Mouse (Mus musculus) midbrain, embryonic 11.5 days (tissue): ENCODE data around the gene Lamb2. TPM values are rescaled to one million over a fixed set of nuclear protein-coding genes. Genes with fewer than 3 reads are reported as not detected.

Source experiments
- ATAC-seq: fragments of 200-750 bp; cut with Nextera tagmentation; 2 replicates; pipeline ENCODE4 v1.8.0; 2017; ENCODE audit warnings: moderate TSS enrichment, moderate library complexity; ENCODE audit not compliant: low FRiP score
- DNase-seq: peaks from one replicate; pipeline ENCODE4 v3.0.0; 2015; ENCODE audit warnings: low spot score; ENCODE audit errors: missing footprints
- H3K27ac ChIP-seq: fragments of 300-500 bp; sonication (generic); 2 replicates; pipeline ENCODE4 v1.5.1; 2014; ENCODE audit warnings: low read depth, low read length
- H3K27me3 ChIP-seq: fragments of 300-500 bp; sonication (generic); 2 replicates; pipeline ENCODE4 v1.6.1; 2014; ENCODE audit warnings: mild to moderate bottlenecking, low read length, moderate library complexity, mixed read lengths; ENCODE audit not compliant: control insufficient read depth, insufficient read depth
- H3K36me3 ChIP-seq: fragments of 300-500 bp; sonication (generic); 2 replicates; pipeline ENCODE4 v1.6.1; 2014; ENCODE audit warnings: mild to moderate bottlenecking, low read length, moderate library complexity, mixed read lengths; ENCODE audit not compliant: control insufficient read depth, insufficient read depth
- H3K4me1 ChIP-seq: fragments of 300-500 bp; sonication (generic); 2 replicates; pipeline ENCODE4 v1.6.1; 2014; ENCODE audit warnings: low read length; ENCODE audit not compliant: control insufficient read depth, insufficient read depth
- H3K4me2 ChIP-seq: fragments of 300-500 bp; sonication (generic); 2 replicates; pipeline ENCODE4 v1.6.1; 2014; ENCODE audit warnings: mild to moderate bottlenecking, moderate library complexity
- H3K4me3 ChIP-seq: fragments of 300-500 bp; sonication (generic); 2 replicates; pipeline ENCODE4 v1.5.1; 2014; ENCODE audit warnings: low read depth, low read length
- H3K9ac ChIP-seq: fragments of 300-500 bp; sonication (generic); 2 replicates; pipeline ENCODE4 v1.6.1; 2014; ENCODE audit warnings: low read length
- H3K9me3 ChIP-seq: fragments of 300-500 bp; sonication (generic); 2 replicates; pipeline ENCODE4 v1.6.1; 2016; ENCODE audit warnings: low read length; ENCODE audit not compliant: control insufficient read depth
- WGBS: fragments of 180-500 bp; shearing (Covaris S2); extraction: QIAGEN DNeasy Blood & Tissue Kit; methylation state at CpG from one replicate; pipeline ENCODE4 v1.1.7; 2014; 5-methylcytosine and 5-hydroxymethylcytosine counted together
- polyA plus RNA-seq: library from polyadenylated mRNA; unstranded; fragments of >200 nt; fragmentation: Nextera tagmentation; extraction: Ambion mirVana; gene quantifications from 2 replicates; pipeline ENCODE4 v1.2.1, GENCODE M21; 2014

The Lamb2 gene
- polyA plus RNA-seq, 1 experiment from 2014 or later, result 21.4 TPM

- DNase-seq, result peak; percentile 99
- Histone ChIP-seq H3K36me3 (peaks cover 15% of the 10 kb centered on the region), H3K27ac (peak within 1 kb of the TSS; percentile 99), H3K9me3 (no peaks in the 10 kb centered on the region), H3K9ac (peak within 1 kb of the TSS; percentile 97), H3K4me2 (peak within 1 kb of the TSS; percentile 53), H3K4me3 (peak within 1 kb of the TSS; percentile 93), H3K27me3 (no peaks in the 10 kb centered on the region), H3K4me1 (peaks cover 16% of the 10 kb centered on the region)
- ATAC-seq, result peak; percentile 95
- WGBS, result 1% methylated on average over 55 of the region's 55 CpGs
Measured at GRCm38 (mm10) chr9:108516380-108517251, 37.1 kb downstream of the Lamb2 start, which contains the start of gene Qrich1. Gene Qrich1, plus strand, starts transcription at chr9:108516806.

- H3K9ac ChIP-seq, result peak overlapping the region; percentile 97
- H3K27me3 ChIP-seq, result no peaks in the 10 kb centered on the region
- H3K4me2 ChIP-seq, result peak overlapping the region; percentile 53
- peak overlapping the region; percentile 93 for H3K4me3 ChIP-seq
- under 1% methylated on average over 61 of the region's 95 CpGs for WGBS
- H3K36me3 ChIP-seq, result peaks cover 15% of the 10 kb centered on the region
- peaks cover 16% of the 10 kb centered on the region for H3K4me1 ChIP-seq
- ATAC-seq (peak; percentile 86), DNase-seq (peak; percentile 99)
- H3K27ac ChIP-seq, result peak overlapping the region; percentile 99
- no peaks in the 10 kb centered on the region for H3K9me3 ChIP-seq
Measured at GRCm38 (mm10) chr9:108517253-108517930, 37.9 kb downstream of the Lamb2 start.

- no peaks in the 10 kb centered on the region for H3K9me3 ChIP-seq
- H3K9ac ChIP-seq, result peak overlapping the region; percentile 97
- peak overlapping the region; percentile 93 for H3K4me3 ChIP-seq
- peaks cover 11% of the 10 kb centered on the region for H3K36me3 ChIP-seq
- H3K27ac ChIP-seq, result peak overlapping the region; percentile 99
- WGBS, result 0% methylated on average over 13 of the region's 13 CpGs
- H3K4me1 ChIP-seq, result peaks cover 16% of the 10 kb centered on the region
- DNase-seq (peak; percentile 96), ATAC-seq (no peak)
- no peaks in the 10 kb centered on the region for H3K27me3 ChIP-seq
- peak overlapping the region; percentile 53 for H3K4me2 ChIP-seq
Measured at GRCm38 (mm10) chr9:108517931-108518332, 38.4 kb downstream of the Lamb2 start.

- DNase-seq, result peak; percentile 19
- no peaks in the 10 kb centered on the region for H3K36me3 ChIP-seq
Measured at GRCm38 (mm10) chr9:108521604-108522003, 42.1 kb downstream of the Lamb2 start.

GRCm38 (mm10) chr9:108523341-108523740 lies 43.8 kb downstream of the Lamb2 start:
- H3K27me3 ChIP-seq, result no peaks in the 10 kb centered on the region
- WGBS, result 96% methylated on average over 4 of the region's 4 CpGs
- peaks cover 11% of the 10 kb centered on the region for H3K4me1 ChIP-seq
- ATAC-seq, result no peak
- H3K9me3 ChIP-seq, result no peaks in the 10 kb centered on the region
- H3K9ac ChIP-seq, result no peak overlapping the region
- no peak overlapping the region for H3K4me2 ChIP-seq
- H3K4me3 ChIP-seq, result no peak overlapping the region
- H3K27ac ChIP-seq, result no peak overlapping the region
- peaks cover 2% of the 10 kb centered on the region; the same call in 1 of the 2 replicates for H3K36me3 ChIP-seq
- DNase-seq, result peak; percentile 59

More at GRCm38 (mm10) chr9:108521604-108522003, 42.1 kb downstream of the Lamb2 start:
- Histone ChIP-seq H3K27ac (no peak overlapping the region), H3K9me3 (no peaks in the 10 kb centered on the region), H3K4me3 (no peak overlapping the region), H3K4me1 (peaks cover 11% of the 10 kb centered on the region), H3K9ac (no peak overlapping the region), H3K27me3 (no peaks in the 10 kb centered on the region), H3K4me2 (no peak overlapping the region)
- WGBS, result 94% methylated on average over 2 of the region's 2 CpGs
- no peak for ATAC-seq

GRCm38 (mm10) chr9:108525400-108525799 lies 45.9 kb downstream of the Lamb2 start:
- no peaks in the 10 kb centered on the region for H3K27me3 ChIP-seq
- no peak overlapping the region for H3K27ac ChIP-seq
- no peak overlapping the region for H3K9ac ChIP-seq
- no peak overlapping the region for H3K4me2 ChIP-seq
- 82% methylated on average over 3 of the region's 3 CpGs for WGBS
- H3K4me1 ChIP-seq, result no peaks in the 10 kb centered on the region
- peak; percentile 69 for DNase-seq
- no peak for ATAC-seq
- H3K9me3 ChIP-seq, result no peaks in the 10 kb centered on the region
- H3K4me3 ChIP-seq, result no peak overlapping the region
- peaks cover 8% of the 10 kb centered on the region; the same call in 1 of the 2 replicates for H3K36me3 ChIP-seq

- H3K4me2 ChIP-seq, result no peak overlapping the region
- no peaks in the 10 kb centered on the region for H3K4me1 ChIP-seq
- H3K27ac ChIP-seq, result no peak overlapping the region
- H3K9ac ChIP-seq, result no peak overlapping the region
- DNase-seq (peak; percentile 83), ATAC-seq (no peak)
- no peaks in the 10 kb centered on the region for H3K27me3 ChIP-seq
- no peak overlapping the region for H3K4me3 ChIP-seq
- H3K9me3 ChIP-seq, result no peaks in the 10 kb centered on the region
- WGBS, result 92% methylated on average over 1 of the region's 1 CpGs
- peaks cover 42% of the 10 kb centered on the region for H3K36me3 ChIP-seq
Measured at GRCm38 (mm10) chr9:108530954-108531353, 51.4 kb downstream of the Lamb2 start.

- Histone ChIP-seq H3K27ac (no peak overlapping the region), H3K27me3 (no peaks in the 10 kb centered on the region), H3K36me3 (peaks cover 42% of the 10 kb centered on the region), H3K9me3 (no peaks in the 10 kb centered on the region), H3K9ac (no peak overlapping the region), H3K4me3 (no peak overlapping the region), H3K4me1 (no peaks in the 10 kb centered on the region), H3K4me2 (no peak overlapping the region)
- no peak for ATAC-seq
- WGBS, result 95% methylated on average over 1 of the region's 1 CpGs
- peak; percentile 53 for DNase-seq
Measured at GRCm38 (mm10) chr9:108531496-108531895, 52.0 kb downstream of the Lamb2 start.
